Mouse (Mus musculus) hindbrain, embryonic 11.5 days (tissue): ENCODE measurements around the gene Ctsd. TPM values are rescaled to one million over a fixed set of nuclear protein-coding genes. Genes with fewer than 3 reads are reported as not detected.
A peak's percentile ranks its signal among the peaks of the same experiment; 100 is the strongest.

Source experiments
- ATAC-seq: fragments of 200-750 bp; cut with Nextera tagmentation; 2 replicates; pipeline ENCODE4 v1.8.0; 2017; ENCODE audit warnings: mild to moderate bottlenecking, moderate TSS enrichment, moderate library complexity; ENCODE audit not compliant: low FRiP score
- DNase-seq: peaks from one replicate; pipeline ENCODE4 v3.0.0-alpha.2; 2015; ENCODE audit warnings: low spot score
- H3K27ac ChIP-seq: fragments of 300-500 bp; sonication (generic); 2 replicates; pipeline ENCODE4 v1.5.1; 2014; ENCODE audit warnings: mild to moderate bottlenecking, low read depth, low read length
- H3K27me3 ChIP-seq: fragments of 300-500 bp; sonication (generic); 2 replicates; pipeline ENCODE4 v1.6.1; 2014; ENCODE audit warnings: mild to moderate bottlenecking, low read length, moderate library complexity, mixed read lengths; ENCODE audit not compliant: control insufficient read depth, insufficient read depth
- H3K36me3 ChIP-seq: fragments of 300-500 bp; sonication (generic); 2 replicates; pipeline ENCODE4 v1.6.1; 2014; ENCODE audit warnings: mild to moderate bottlenecking, low read length, moderate library complexity, mixed read lengths; ENCODE audit not compliant: control insufficient read depth, insufficient read depth
- H3K4me1 ChIP-seq: fragments of 300-500 bp; sonication (generic); replicated peaks from 2 replicates; pipeline ENCODE4 v1.6.1; 2014; ENCODE audit warnings: low read length, mixed read lengths; ENCODE audit not compliant: control insufficient read depth, insufficient read depth
- H3K4me2 ChIP-seq: fragments of 300-500 bp; sonication (generic); replicated peaks from 2 replicates; pipeline ENCODE4 v1.6.1; 2014; ENCODE audit warnings: mild to moderate bottlenecking, low read depth, low read length
- H3K4me3 ChIP-seq: fragments of 300-500 bp; sonication (generic); 2 replicates; pipeline ENCODE4 v1.5.1; 2014; ENCODE audit warnings: low read depth, low read length
- H3K9ac ChIP-seq: fragments of 300-500 bp; sonication (generic); 2 replicates; pipeline ENCODE4 v1.6.1; 2014; ENCODE audit warnings: low read depth, low read length
- H3K9me3 ChIP-seq: fragments of 300-500 bp; sonication (generic); 2 replicates; pipeline ENCODE4 v1.6.1; 2016; ENCODE audit warnings: low read length; ENCODE audit not compliant: control insufficient read depth
- WGBS: fragments of 180-500 bp; shearing (Covaris S2); extraction: QIAGEN DNeasy Blood & Tissue Kit; methylation state at CpG from one replicate; pipeline ENCODE4 v1.1.7; 2014; 5-methylcytosine and 5-hydroxymethylcytosine counted together
- polyA plus RNA-seq: library from polyadenylated mRNA; unstranded; fragments of >200 nt; fragmentation: Nextera tagmentation; extraction: Ambion mirVana; gene quantifications from 2 replicates; pipeline ENCODE4 v1.2.1, GENCODE M21; 2014

Ctsd gene
- polyA plus RNA-seq, 1 experiment from 2014 or later = 168 TPM

- ATAC-seq (no peak), DNase-seq (peak; percentile 34)
- no peaks in the 10 kb centered on the region for H3K9me3 ChIP-seq
- no peak overlapping the region for H3K27ac ChIP-seq
- H3K36me3 ChIP-seq = no peaks in the 10 kb centered on the region
- no peak overlapping the region for H3K4me3 ChIP-seq
- no peak overlapping the region for H3K9ac ChIP-seq
- WGBS = 52% methylated on average over 3 of the region's 3 CpGs
- no peaks in the 10 kb centered on the region for H3K27me3 ChIP-seq
- no peak overlapping the region for H3K4me2 ChIP-seq
- H3K4me1 ChIP-seq = no peaks in the 10 kb centered on the region
These were observed 59.3 kb downstream of the Ctsd start for GRCm38 (mm10) chr7:142328507-142328906.

- no peaks in the 10 kb centered on the region for H3K36me3 ChIP-seq
- 68% methylated on average over 9 of the region's 9 CpGs for WGBS
- DNase-seq (no peak), ATAC-seq (no peak)
- no peaks in the 10 kb centered on the region for H3K27me3 ChIP-seq
- H3K9me3 ChIP-seq = no peaks in the 10 kb centered on the region
- no peak overlapping the region for H3K4me3 ChIP-seq
- no peak overlapping the region for H3K4me2 ChIP-seq
- H3K4me1 ChIP-seq = no peaks in the 10 kb centered on the region
- H3K27ac ChIP-seq = no peak overlapping the region
- H3K9ac ChIP-seq = no peak overlapping the region
These were observed 61.0 kb downstream of the Ctsd start for GRCm38 (mm10) chr7:142326714-142327445.

Other genes starting within 250 kb of the Ctsd start
- gene Gm45337, start 243.4 kb downstream of the Ctsd start, polyA plus RNA-seq = not detected in 2 replicates
- gene Gm29735, start 230.9 kb downstream of the Ctsd start, polyA plus RNA-seq = not detected in 2 replicates
- gene Gm4553, start 222.3 kb downstream of the Ctsd start, polyA plus RNA-seq = not detected in 2 replicates
- gene Krtap5-2, start 212.0 kb downstream of the Ctsd start, polyA plus RNA-seq = not detected in 2 replicates
- gene Gm10153, start 197.6 kb downstream of the Ctsd start, polyA plus RNA-seq = not detected in 2 replicates
- not detected in 2 replicates for gene Krtap5-3, start 186.7 kb downstream of the Ctsd start, polyA plus RNA-seq
- gene Gm7579, start 176.2 kb downstream of the Ctsd start, polyA plus RNA-seq = not detected in 2 replicates
- gene Krtap5-5, start 158.1 kb downstream of the Ctsd start, polyA plus RNA-seq = not detected in 2 replicates
- gene Gm40460, start 147.0 kb downstream of the Ctsd start, polyA plus RNA-seq = not detected in 2 replicates
- not detected in 2 replicates for gene Gm2431, start 129.7 kb downstream of the Ctsd start, polyA plus RNA-seq
- not detected in 2 replicates for gene Gm4559, start 113.7 kb downstream of the Ctsd start, polyA plus RNA-seq
- not detected in 2 replicates for gene Krtap5-1, start 90.9 kb downstream of the Ctsd start, polyA plus RNA-seq
- gene Krtap5-4, start 84.5 kb downstream of the Ctsd start, polyA plus RNA-seq = not detected in 2 replicates
- gene Ifitm10, start 14.3 kb downstream of the Ctsd start, polyA plus RNA-seq = 0.39 and 0.47 TPM in 2 replicates
- gene Gm49369, start 5.4 kb downstream of the Ctsd start, polyA plus RNA-seq = not detected in 2 replicates
- not detected in 2 replicates for gene Syt8, start 46.8 kb upstream of the Ctsd start, polyA plus RNA-seq
- 1.4 and 1.7 TPM in 2 replicates for gene Tnni2, start 53.8 kb upstream of the Ctsd start, polyA plus RNA-seq
- gene Lsp1, start 72.8 kb upstream of the Ctsd start, polyA plus RNA-seq = 16.1 and 18.7 TPM in 2 replicates
- gene Tnnt3, start 110.8 kb upstream of the Ctsd start, polyA plus RNA-seq = 1.7 and 1.9 TPM in 2 replicates
- gene Mrpl23, start 144.6 kb upstream of the Ctsd start, polyA plus RNA-seq = 13.5 and 13.9 TPM in 2 replicates